Mouse (Mus musculus) ES-E14 (cell line): Measurements from ENCODE around the gene Stat5b. TPM values are rescaled to one million over a fixed set of nuclear protein-coding genes. Genes with fewer than 3 reads are reported as not detected.

ENCODE experiments used
- DNase-seq: peaks from one replicate; pipeline ENCODE4 v3.0.0-alpha.2; 2013; ENCODE audit warnings: low read depth, low spot score
- H3K27ac ChIP-seq: 2 replicates; pipeline ENCODE4 v1.5.1; 2012; ENCODE audit warnings: low read depth, mild to moderate bottlenecking, low read length, moderate library complexity, mixed read lengths; ENCODE audit not compliant: poor library complexity, insufficient read depth, severe bottlenecking
- H3K36me3 ChIP-seq: 2 replicates; pipeline ENCODE4 v1.6.1; 2012; ENCODE audit warnings: mild to moderate bottlenecking, low read length, moderate library complexity, mixed read lengths; ENCODE audit not compliant: control insufficient read depth, poor library complexity, insufficient read depth, severe bottlenecking
- H3K4me1 ChIP-seq, 2 experiments: fragments of 150-350 bp in 1 of 2; sonication (generic) in 1 of 2; 2 replicates each; pipeline ENCODE4 v1.6.1; 2012; ENCODE audit warnings: low read length in 2 of 2, mild to moderate bottlenecking in 1 of 2, mixed read lengths in 1 of 2; ENCODE audit not compliant: control insufficient read depth in 2 of 2, insufficient read depth in 2 of 2, poor library complexity in 1 of 2
- H3K4me3 ChIP-seq, 2 experiments: fragments of 150-350 bp in 1 of 2; sonication (generic) in 1 of 2; 2 replicates each; pipeline ENCODE4 v1.5.1; 2012; ENCODE audit warnings: low read length in 2 of 2, low read depth in 1 of 2, mild to moderate bottlenecking in 1 of 2, mixed read lengths in 1 of 2; ENCODE audit not compliant: insufficient read depth in 1 of 2, poor library complexity in 1 of 2, severe bottlenecking in 1 of 2
- H3K9ac ChIP-seq: 2 replicates; pipeline ENCODE4 v1.6.1; 2012; ENCODE audit warnings: low read depth, mild to moderate bottlenecking, low read length, mixed read lengths; ENCODE audit not compliant: poor library complexity, insufficient read depth, severe bottlenecking
- H3K9me3 ChIP-seq: fragments of 150-350 bp; sonication (generic); 2 replicates; pipeline ENCODE4 v1.6.1; 2012; ENCODE audit warnings: low read depth, mild to moderate bottlenecking, low read length; ENCODE audit not compliant: control insufficient read depth, insufficient read depth
- CHD2 ChIP-seq: IDR thresholded peaks from 2 replicates; pipeline ENCODE4 v1.6.1; 2014; ENCODE audit warnings: mild to moderate bottlenecking, low read depth, low read length, inconsistent platforms
- HCFC1 ChIP-seq: IDR thresholded peaks from 2 replicates; pipeline ENCODE4 v1.6.1; 2012; ENCODE audit warnings: low read length, inconsistent platforms, borderline replicate concordance; ENCODE audit not compliant: insufficient read depth
- MAFK ChIP-seq: IDR thresholded peaks from 2 replicates; pipeline ENCODE4 v1.6.1; 2014; ENCODE audit warnings: mild to moderate bottlenecking, low read depth, low read length, inconsistent platforms; ENCODE audit not compliant: insufficient read depth
- ZC3H11A ChIP-seq: IDR thresholded peaks from 2 replicates; pipeline ENCODE4 v1.6.1; 2012; ENCODE audit warnings: low read depth, mild to moderate bottlenecking, inconsistent platforms, low read length, borderline replicate concordance
- ZNF384 ChIP-seq: IDR thresholded peaks from 2 replicates; pipeline ENCODE4 v1.6.1; 2012; ENCODE audit warnings: low read depth, low read length, inconsistent platforms
- in situ Hi-C, 2 experiments: fragments of 600-800 bp; cut with MboI; formaldehyde crosslinking; loops; one replicate each; pipeline ENCODE4 v1.15.1; 2025; ENCODE audit warnings: low sequenced_read_pairs in 2 of 2, inconsistent platforms in 1 of 2; ENCODE audit not compliant: unreplicated experiment in 2 of 2
- total RNA-seq: library from RNA; depleted of rRNA; stranded (reverse); fragments of 300-350 nt; gene quantifications from 2 replicates; pipeline ENCODE4 v1.2.3, GENCODE M21; 2012

Stat5b gene
- total RNA-seq, 1 experiment: 3.4 TPM

GRCm38 (mm10) chr11:100759611-100760233, 90.8 kb downstream of the Stat5b start, which contains the start of gene Kcnh4:
Gene Kcnh4, minus strand, starts transcription at chr11:100759942.
- H3K9me3 ChIP-seq: no peaks in the 10 kb centered on the region
- peak within 1 kb of the TSS; percentile 19; the same call in 1 of the 2 replicates for H3K9ac ChIP-seq
- peak within 1 kb of the TSS; percentile 57 to 61 for H3K4me3 ChIP-seq
- H3K4me1 ChIP-seq: peaks cover 0 to 3% of the 10 kb centered on the region in 2 experiments; a peak in 2 of 4 replicates
- no peaks in the 10 kb centered on the region for H3K36me3 ChIP-seq
- TF ChIP-seq MAFK (no peak), ZC3H11A (no peak), HCFC1 (no peak), ZNF384 (no peak), CHD2 (no peak)
- H3K27ac ChIP-seq: no peak within 1 kb of the TSS
- no peak for DNase-seq
- in situ Hi-C loops: no loop called here

- TF ChIP-seq CHD2 (no peak), ZNF384 (no peak), HCFC1 (no peak), ZC3H11A (no peak), MAFK (no peak)
- Histone ChIP-seq H3K4me3 (peak overlapping the region; percentile 57 to 61), H3K9ac (peak overlapping the region; percentile 19; the same call in 1 of the 2 replicates), H3K36me3 (no peaks in the 10 kb centered on the region), H3K27ac (no peak overlapping the region), H3K9me3 (no peaks in the 10 kb centered on the region), H3K4me1 (peaks cover 0 to 3% of the 10 kb centered on the region in 2 experiments; a peak in 2 of 4 replicates)
- peak; percentile 77 for DNase-seq
- in situ Hi-C loops: no loop called here
These were observed 91.6 kb downstream of the Stat5b start for GRCm38 (mm10) chr11:100758707-100759610.

GRCm38 (mm10) chr11:100757566-100757965, 93.0 kb downstream of the Stat5b start:
- Histone ChIP-seq H3K9ac (no peak overlapping the region), H3K4me1 (peaks cover 0 to 3% of the 10 kb centered on the region in 2 experiments; a peak in 2 of 4 replicates), H3K4me3 (no peak overlapping the region), H3K36me3 (no peaks in the 10 kb centered on the region), H3K27ac (no peak overlapping the region), H3K9me3 (no peaks in the 10 kb centered on the region)
- no peak for DNase-seq
- TF ChIP-seq ZNF384 (no peak), ZC3H11A (no peak), HCFC1 (no peak), CHD2 (no peak), MAFK (no peak)
- in situ Hi-C loops: no loop called here

- no peak overlapping the region for H3K27ac ChIP-seq
- no peak overlapping the region for H3K9ac ChIP-seq
- no peak overlapping the region for H3K4me3 ChIP-seq
- peaks cover 0 to 3% of the 10 kb centered on the region in 2 experiments; a peak in 2 of 4 replicates for H3K4me1 ChIP-seq
- DNase-seq: no peak
- no peaks in the 10 kb centered on the region for H3K9me3 ChIP-seq
- no peak for TF ChIP-seq HCFC1
- TF ChIP-seq ZNF384: no peak
- no peak for TF ChIP-seq CHD2
- no peak for TF ChIP-seq ZC3H11A
- no peak for TF ChIP-seq MAFK
- in situ Hi-C loops: no loop called here
- H3K36me3 ChIP-seq: no peaks in the 10 kb centered on the region
These were observed 94.0 kb downstream of the Stat5b start for GRCm38 (mm10) chr11:100756476-100756875.
